Mouse (Mus musculus): ENCODE results near the gene Wdr20.
A peak's percentile ranks its signal among the peaks of the same experiment; 100 is the strongest.
"Not testable (repeated sequence)": the region's sequence is repeated elsewhere in the genome, so short reads cannot be mapped to it uniquely, and the experiment has no call there.

Gene Wdr20

DNA sequence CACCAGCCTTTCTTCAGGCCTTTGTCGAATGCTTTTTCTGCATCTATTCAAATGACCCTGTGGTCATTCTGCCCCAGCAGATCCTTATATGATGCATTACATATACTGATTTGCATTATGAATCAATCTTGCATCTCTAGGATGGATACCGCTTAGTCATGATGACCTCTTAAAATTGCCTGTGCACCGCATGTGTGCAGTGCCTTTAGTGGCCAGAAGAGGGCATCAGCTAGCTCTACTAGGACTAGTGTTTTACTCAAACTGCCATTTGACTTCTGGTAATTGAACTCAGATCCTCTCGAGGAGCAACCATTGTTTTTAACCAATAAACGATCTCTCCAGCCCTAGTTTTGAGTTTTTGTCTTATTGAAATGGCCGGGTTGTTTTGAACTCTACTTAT, 24.0 kb upstream of the Wdr20 start:
- no peak for DNase-seq (ENCODE audit: low spot score in 2 of 2)

DNA sequence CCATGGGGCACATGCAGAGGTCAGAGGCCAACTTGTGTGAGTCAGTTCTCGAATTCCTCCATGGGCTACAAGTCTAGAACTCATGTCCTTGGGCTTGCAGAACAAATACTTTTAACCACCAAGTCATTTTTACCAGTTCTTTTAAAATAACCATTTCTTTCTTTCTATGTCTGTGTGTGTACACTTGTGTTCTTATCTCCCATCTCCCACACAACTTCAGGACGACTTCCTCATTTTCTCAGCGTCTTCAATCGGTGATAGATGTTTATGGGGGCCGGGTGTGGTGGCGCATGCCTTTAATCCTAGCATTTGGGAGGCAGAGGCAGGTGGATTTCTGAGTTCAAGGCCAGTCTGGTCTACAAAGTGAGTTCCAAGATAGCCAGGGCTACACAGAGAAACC, 23.5 kb upstream of the Wdr20 start:
- no peak for DNase-seq (ENCODE audit: low spot score in 2 of 2)

- no peak for DNase-seq (ENCODE audit: low spot score in 2 of 2)
Observed at GRCm38 (mm10) chr12:110716004-110716403, 21.7 kb upstream of the Wdr20 start.

- DNase-seq (ENCODE audit: low spot score in 2 of 2) = no peak
Observed at GRCm38 (mm10) chr12:110725051-110725450, 12.7 kb upstream of the Wdr20 start.

GRCm38 (mm10) chr12:110725489-110725888, 12.3 kb upstream of the Wdr20 start:
- no peak for DNase-seq (ENCODE audit: low spot score in 2 of 2)

- no peak for DNase-seq (ENCODE audit: low spot score in 2 of 2)
Observed at GRCm38 (mm10) chr12:110726428-110726827, 11.3 kb upstream of the Wdr20 start.

GRCm38 (mm10) chr12:110733254-110733653, 4.5 kb upstream of the Wdr20 start:
- DNase-seq (ENCODE audit: low spot score in 2 of 2) = not testable (repeated sequence)

DNA sequence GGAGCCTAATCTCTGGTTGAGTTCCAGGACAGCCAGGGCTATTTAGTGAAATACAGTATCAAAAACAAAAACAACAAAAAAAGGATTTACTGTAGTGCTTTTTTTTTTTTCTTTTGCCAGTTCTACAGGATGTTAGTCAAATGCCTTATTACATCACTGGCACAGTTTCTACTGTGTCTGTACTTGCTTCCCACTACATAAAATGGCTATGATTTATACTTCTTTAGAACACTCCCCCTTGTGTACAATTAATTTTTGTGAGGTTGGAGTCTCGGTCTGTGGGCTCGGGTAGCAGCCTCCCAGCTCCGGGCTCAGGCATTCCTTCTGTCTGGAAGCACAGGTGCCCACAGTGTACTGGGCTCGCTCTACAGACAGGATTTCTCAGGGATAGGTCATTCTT, 1.1 kb upstream of the Wdr20 start:
- DNase-seq (ENCODE audit: low spot score in 2 of 2) = no peak

- DNase-seq (ENCODE audit: low spot score in 2 of 2) = peak in 1 of 2 experiments; percentile 15
Observed at GRCm38 (mm10) chr12:110738158-110738921, 596 bp downstream of the Wdr20 start.

DNA sequence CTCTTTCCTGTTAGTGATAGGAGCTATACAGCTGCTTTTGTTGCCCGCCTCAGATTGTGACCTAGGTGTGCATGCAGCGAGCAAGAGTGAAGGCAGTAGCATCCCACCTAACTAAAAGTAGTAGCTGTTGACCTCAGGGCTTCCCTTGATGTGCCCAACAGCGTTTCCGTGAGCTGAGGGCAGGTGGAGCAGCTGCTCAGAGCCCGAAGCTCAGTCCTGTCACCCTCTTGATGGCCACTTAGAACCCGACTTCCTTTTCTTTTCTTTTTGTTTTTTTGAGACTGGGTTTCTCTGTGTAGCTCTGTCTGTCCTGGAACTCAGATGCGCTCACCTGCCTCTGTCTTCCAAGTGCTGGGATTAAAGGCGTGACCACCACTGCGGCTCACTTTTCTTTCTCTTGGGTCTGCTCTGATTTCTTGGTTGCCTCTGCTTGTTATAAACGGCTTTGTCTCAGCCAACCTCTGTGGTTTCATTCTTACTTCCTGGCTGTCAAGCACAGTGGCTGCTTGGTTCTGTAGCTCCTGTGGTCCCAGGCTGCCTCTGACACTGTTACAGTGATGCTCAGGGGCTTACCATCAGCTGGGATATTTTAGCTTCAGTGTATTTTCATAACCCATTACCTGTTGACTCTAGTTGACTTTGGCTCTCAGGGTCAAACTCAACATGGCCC, 13.2 kb downstream of the Wdr20 start:
- DNase-seq (ENCODE audit: low spot score in 2 of 2) = no peak

GRCm38 (mm10) chr12:110752703-110753102, 15.0 kb downstream of the Wdr20 start:
- no peak for DNase-seq (ENCODE audit: low spot score in 2 of 2)

DNA sequence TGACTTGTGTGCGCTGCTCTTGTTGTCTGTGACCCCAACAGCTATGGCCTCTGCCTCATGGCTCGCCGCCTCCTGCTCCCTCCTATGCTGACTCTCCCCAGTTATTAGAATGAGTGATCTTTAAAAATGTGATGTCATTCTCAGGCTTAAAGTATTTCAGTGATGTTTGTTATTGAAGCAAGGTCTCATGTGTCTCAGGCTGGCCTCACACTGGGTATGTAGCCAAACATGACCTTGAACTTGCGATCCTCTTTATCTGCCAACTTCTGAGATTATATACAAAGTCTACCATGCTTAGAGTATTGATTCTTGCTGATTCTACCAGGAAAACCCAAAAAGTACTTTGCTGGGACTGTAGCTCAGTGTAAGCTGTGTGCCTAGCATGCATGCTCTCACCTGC, 16.2 kb downstream of the Wdr20 start:
- DNase-seq (ENCODE audit: low spot score in 2 of 2) = no peak

DNA sequence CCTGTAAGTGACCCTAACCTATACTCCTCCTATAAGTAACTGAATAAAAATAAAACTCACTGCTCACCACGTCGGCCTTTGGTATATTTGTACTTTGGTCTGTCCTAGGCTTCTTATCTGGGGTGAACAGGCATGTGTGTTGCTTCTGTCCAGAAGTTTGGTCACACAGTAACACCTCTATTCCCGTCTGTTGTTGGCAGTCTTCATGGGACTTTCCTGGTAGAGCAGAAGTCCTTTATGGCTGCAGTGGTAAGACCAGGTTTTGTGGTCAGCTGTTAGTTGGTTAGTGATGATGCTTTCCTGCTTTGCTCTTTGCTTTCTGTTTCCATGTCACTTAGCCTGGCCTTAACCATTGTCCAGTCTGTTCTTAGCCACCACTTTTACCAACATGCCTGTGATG, 19.4 kb downstream of the Wdr20 start:
- no peak for DNase-seq (ENCODE audit: low spot score in 2 of 2)

- no peak for DNase-seq (ENCODE audit: low spot score in 2 of 2)
Observed at GRCm38 (mm10) chr12:110758932-110759331, 21.2 kb downstream of the Wdr20 start.

GRCm38 (mm10) chr12:110762321-110762720, 24.6 kb downstream of the Wdr20 start:
- DNase-seq (ENCODE audit: low spot score in 2 of 2) = no peak

GRCm38 (mm10) chr12:110764531-110764930, 26.8 kb downstream of the Wdr20 start:
- no peak for DNase-seq (ENCODE audit: low spot score in 2 of 2)

DNA sequence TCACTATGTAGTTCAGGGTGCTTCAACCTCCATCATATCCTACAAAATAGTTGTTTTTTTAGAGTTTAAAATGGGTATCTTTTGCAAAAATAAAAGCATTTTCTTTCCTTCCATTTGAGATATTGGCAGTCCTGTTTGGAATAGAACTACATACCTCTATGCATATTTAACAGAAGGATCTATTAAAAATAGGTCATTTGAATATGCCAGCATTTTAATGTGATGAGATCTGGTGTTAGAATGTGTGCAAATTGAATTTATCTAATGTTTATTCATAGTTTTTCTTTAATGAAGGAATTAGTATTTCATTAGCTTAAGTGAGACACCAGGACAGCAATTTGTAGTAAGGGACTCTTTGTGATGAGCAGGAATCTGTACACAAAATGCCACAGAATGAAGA, 30.8 kb downstream of the Wdr20 start:
- no peak for DNase-seq (ENCODE audit: low spot score in 2 of 2)

GRCm38 (mm10) chr12:110769660-110770297, 32.0 kb downstream of the Wdr20 start:
- DNase-seq (ENCODE audit: low spot score in 2 of 2) = no peak

DNA sequence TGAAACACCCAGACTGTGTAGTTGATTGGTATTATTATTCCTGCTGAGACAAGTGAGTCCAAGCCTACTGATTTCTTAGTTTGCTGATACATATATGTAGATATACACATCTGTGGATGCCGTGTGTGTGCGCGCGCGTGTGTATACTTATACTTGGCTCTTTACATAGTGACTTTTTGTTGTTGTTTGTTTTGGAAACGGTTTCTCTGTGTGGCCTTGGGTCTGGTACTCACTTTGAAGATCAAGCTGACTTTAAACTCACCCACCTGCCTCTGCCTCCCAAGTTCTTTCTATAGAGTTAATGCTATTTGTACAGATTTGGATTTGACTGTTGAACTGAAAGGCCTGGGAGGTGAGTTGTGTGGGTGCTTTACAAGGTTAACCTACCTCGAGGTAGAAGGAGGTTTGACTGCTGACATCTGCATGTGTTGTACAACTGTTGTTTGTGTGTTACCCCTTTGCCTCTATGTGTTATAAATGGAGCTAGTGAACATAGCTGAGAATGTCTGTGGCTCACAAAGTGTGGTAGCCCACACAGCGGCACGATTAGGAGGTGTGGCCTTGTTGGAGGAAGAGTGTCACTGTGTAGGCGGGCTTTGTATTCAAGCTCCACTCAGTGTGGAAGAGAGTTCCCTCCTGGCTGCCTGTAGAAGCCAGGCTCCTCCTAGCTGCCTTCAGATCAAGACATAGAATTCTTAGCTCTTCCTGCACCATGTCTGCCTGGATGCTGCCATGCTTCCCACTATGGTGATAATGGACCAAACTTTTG, 32.9 kb downstream of the Wdr20 start:
- DNase-seq (ENCODE audit: low spot score in 2 of 2) = no peak

- DNase-seq (ENCODE audit: low spot score in 2 of 2) = no peak
Observed at GRCm38 (mm10) chr12:110771961-110772360, 34.2 kb downstream of the Wdr20 start.

GRCm38 (mm10) chr12:110775628-110776426, 38.1 kb downstream of the Wdr20 start:
- DNase-seq (ENCODE audit: low spot score in 2 of 2) = no peak
